Mouse (Mus musculus): ENCODE measurements around the gene Atad3a. TPM values are rescaled to one million over a fixed set of nuclear protein-coding genes. Genes with fewer than 3 reads are reported as not detected.
A peak's percentile ranks its signal among the peaks of the same experiment; 100 is the strongest.
"Not testable (repeated sequence)": the region's sequence is repeated elsewhere in the genome, so short reads cannot be mapped to it uniquely, and the experiment has no call there.

The Atad3a gene
- 13.5 and 14.1 TPM in 2 replicates for total RNA-seq (2015)
- 17.8 and 22.9 TPM in 2 replicates for total RNA-seq (2017)

- ATAC-seq (ENCODE audit: poor library complexity, severe bottlenecking) = peak; percentile 99
Measured at GRCm38 (mm10) chr4:155760613-155761355, at the start of gene Atad3a. Gene Atad3a, minus strand, starts transcription at chr4:155761093.

GRCm38 (mm10) chr4:155807841-155808240, 46.9 kb upstream of the Atad3a start:
- ATAC-seq (ENCODE audit: poor library complexity, severe bottlenecking) = no peak

- ATAC-seq (ENCODE audit: poor library complexity, severe bottlenecking) = peak; percentile 100
Measured at GRCm38 (mm10) chr4:155803340-155804041, 42.6 kb upstream of the Atad3a start.

- ATAC-seq (ENCODE audit: poor library complexity, severe bottlenecking) = 0 out of 2 replicates have a peak, but pooled peaks have one; percentile 20
Measured at GRCm38 (mm10) chr4:155802741-155803339, 41.9 kb upstream of the Atad3a start, which contains the start of gene Mrpl20. Gene Mrpl20, plus strand, starts transcription at chr4:155802878.

GRCm38 (mm10) chr4:155802075-155802474, 41.2 kb upstream of the Atad3a start:
- no peak for ATAC-seq (ENCODE audit: poor library complexity, severe bottlenecking)

GRCm38 (mm10) chr4:155793730-155794129, 32.8 kb upstream of the Atad3a start:
- no peak for ATAC-seq (ENCODE audit: poor library complexity, severe bottlenecking)

GRCm38 (mm10) chr4:155791240-155791933, 30.5 kb upstream of the Atad3a start:
- no peak for ATAC-seq (ENCODE audit: poor library complexity, severe bottlenecking)

- no peak for ATAC-seq (ENCODE audit: poor library complexity, severe bottlenecking)
Measured at GRCm38 (mm10) chr4:155790650-155791161, 29.8 kb upstream of the Atad3a start.

- no peak for ATAC-seq (ENCODE audit: poor library complexity, severe bottlenecking)
Measured at GRCm38 (mm10) chr4:155790021-155790489, 29.2 kb upstream of the Atad3a start, which contains the start of gene Ankrd65. Gene Ankrd65, plus strand, starts transcription at chr4:155790439.

GRCm38 (mm10) chr4:155788833-155789232, 27.9 kb upstream of the Atad3a start:
- ATAC-seq (ENCODE audit: poor library complexity, severe bottlenecking) = not testable (repeated sequence)

GRCm38 (mm10) chr4:155788300-155788699, 27.4 kb upstream of the Atad3a start:
- no peak for ATAC-seq (ENCODE audit: poor library complexity, severe bottlenecking)

- no peak for ATAC-seq (ENCODE audit: poor library complexity, severe bottlenecking)
Measured at GRCm38 (mm10) chr4:155785819-155786218, 24.9 kb upstream of the Atad3a start, which contains the start of gene Tmem88b. Gene Tmem88b, minus strand, starts transcription at chr4:155785874.

GRCm38 (mm10) chr4:155785246-155785645, 24.4 kb upstream of the Atad3a start:
- no peak for ATAC-seq (ENCODE audit: poor library complexity, severe bottlenecking)

GRCm38 (mm10) chr4:155784081-155784701, 23.3 kb upstream of the Atad3a start:
- peak; percentile 80 for ATAC-seq (ENCODE audit: poor library complexity, severe bottlenecking)

- ATAC-seq (ENCODE audit: poor library complexity, severe bottlenecking) = no peak
Measured at GRCm38 (mm10) chr4:155783486-155784080, 22.7 kb upstream of the Atad3a start.

GRCm38 (mm10) chr4:155780895-155781294, 20.0 kb upstream of the Atad3a start:
- no peak for ATAC-seq (ENCODE audit: poor library complexity, severe bottlenecking)

- ATAC-seq (ENCODE audit: poor library complexity, severe bottlenecking) = no peak
Measured at GRCm38 (mm10) chr4:155779498-155779897, 18.6 kb upstream of the Atad3a start.

GRCm38 (mm10) chr4:155777816-155778215, 16.9 kb upstream of the Atad3a start:
- no peak for ATAC-seq (ENCODE audit: poor library complexity, severe bottlenecking)

- ATAC-seq (ENCODE audit: poor library complexity, severe bottlenecking) = no peak
Measured at GRCm38 (mm10) chr4:155776704-155777335, 15.9 kb upstream of the Atad3a start.
